Mouse (Mus musculus) limb, embryonic 11.5 days (tissue): ENCODE data around the gene Sema4d. TPM values are rescaled to one million over a fixed set of nuclear protein-coding genes. Genes with fewer than 3 reads are reported as not detected.

Source experiments
- ATAC-seq: fragments of 200-750 bp; cut with Nextera tagmentation; 2 replicates; pipeline ENCODE4 v1.8.0; 2017; ENCODE audit warnings: low read depth; ENCODE audit not compliant: insufficient number of reproducible peaks, low FRiP score, low TSS enrichment
- DNase-seq: peaks from one replicate; pipeline ENCODE4 v3.0.0-alpha.2; 2015; ENCODE audit warnings: low spot score
- H3K27ac ChIP-seq: fragments of 300-500 bp; sonication (generic); replicated peaks from 2 replicates; pipeline ENCODE4 v1.5.1; 2014; ENCODE audit warnings: low read depth, mild to moderate bottlenecking, low read length
- H3K27me3 ChIP-seq: fragments of 300-500 bp; sonication (generic); 2 replicates; pipeline ENCODE4 v1.6.1; 2014; ENCODE audit warnings: mild to moderate bottlenecking, low read length, mixed read lengths; ENCODE audit not compliant: control insufficient read depth, insufficient read depth
- H3K36me3 ChIP-seq: fragments of 300-500 bp; sonication (generic); 2 replicates; pipeline ENCODE4 v1.6.1; 2014; ENCODE audit warnings: mild to moderate bottlenecking, low read length, moderate library complexity, mixed read lengths; ENCODE audit not compliant: control insufficient read depth, insufficient read depth
- H3K4me1 ChIP-seq: fragments of 300-500 bp; sonication (generic); 2 replicates; pipeline ENCODE4 v1.6.1; 2014; ENCODE audit warnings: low read length, mixed read lengths; ENCODE audit not compliant: control insufficient read depth, insufficient read depth
- H3K4me2 ChIP-seq: fragments of 300-500 bp; sonication (generic); 2 replicates; pipeline ENCODE4 v1.6.1; 2014; ENCODE audit warnings: low read depth, mild to moderate bottlenecking, moderate library complexity; ENCODE audit not compliant: severe bottlenecking
- H3K4me3 ChIP-seq: fragments of 300-500 bp; sonication (generic); 2 replicates; pipeline ENCODE4 v1.5.1; 2014; ENCODE audit warnings: low read depth, low read length
- H3K9ac ChIP-seq: fragments of 300-500 bp; sonication (generic); 2 replicates; pipeline ENCODE4 v1.6.1; 2014; ENCODE audit warnings: mild to moderate bottlenecking, low read length
- H3K9me3 ChIP-seq: fragments of 300-500 bp; sonication (generic); 2 replicates; pipeline ENCODE4 v1.6.1; 2016; ENCODE audit warnings: low read length; ENCODE audit not compliant: control insufficient read depth
- WGBS: fragments of 180-500 bp; shearing (Covaris S2); extraction: QIAGEN DNeasy Blood & Tissue Kit; methylation state at CpG from one replicate; pipeline ENCODE4 v1.1.7; 2014; 5-methylcytosine and 5-hydroxymethylcytosine counted together
- polyA plus RNA-seq: library from polyadenylated mRNA; unstranded; fragments of >200 nt; fragmentation: Nextera tagmentation; extraction: Ambion mirVana; gene quantifications from 2 replicates; pipeline ENCODE4 v1.2.1, GENCODE M21; 2014

Sema4d gene
- polyA plus RNA-seq, 1 experiment from 2014 or later: 5.3 TPM

DNA sequence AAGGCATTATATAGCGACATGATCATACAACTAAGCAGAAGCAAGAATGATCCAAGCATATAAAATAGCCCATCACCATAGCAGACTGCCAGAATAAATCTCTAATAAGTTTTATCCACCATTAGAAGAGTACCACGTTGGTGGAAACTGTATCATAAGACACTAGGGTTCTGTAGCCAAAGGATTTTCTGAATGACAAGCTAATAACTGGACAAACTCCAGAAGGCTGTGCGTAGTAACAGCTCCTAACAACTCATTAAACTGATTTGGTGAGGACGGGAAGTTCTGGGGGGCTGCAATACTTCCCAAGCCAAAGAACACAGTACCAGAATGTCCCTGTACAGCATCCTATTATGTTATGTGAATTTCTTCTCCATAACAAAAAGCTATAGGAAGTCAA, 26.8 kb downstream of the Sema4d start:
- Histone ChIP-seq H3K9me3 (no peaks in the 10 kb centered on the region), H3K36me3 (no peaks in the 10 kb centered on the region), H3K4me1 (no peaks in the 10 kb centered on the region), H3K4me3 (no peak overlapping the region), H3K4me2 (no peak overlapping the region), H3K27ac (no peak overlapping the region), H3K27me3 (no peaks in the 10 kb centered on the region), H3K9ac (no peak overlapping the region)
- WGBS: 76% methylated on average over 4 of the region's 4 CpGs
- no peak for ATAC-seq
- DNase-seq: no peak

DNA sequence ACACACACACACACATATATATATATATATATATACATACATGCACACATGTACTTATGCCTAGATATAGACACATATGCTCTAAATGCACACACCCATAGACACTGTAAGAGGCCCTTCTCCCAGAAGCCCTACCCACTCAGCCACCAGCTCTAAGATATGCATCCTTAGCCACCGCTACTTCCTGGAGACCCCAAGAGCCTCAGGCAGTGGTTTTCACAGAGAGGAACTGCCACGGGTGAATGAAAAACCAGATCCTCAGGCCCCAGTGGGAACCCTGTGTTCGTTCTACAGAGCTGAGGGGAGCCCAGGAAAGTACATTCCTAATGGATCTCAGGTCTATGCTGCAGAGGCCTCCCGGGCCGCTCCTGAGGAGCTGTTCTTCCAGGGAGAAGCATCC, 28.2 kb downstream of the Sema4d start:
- no peaks in the 10 kb centered on the region for H3K9me3 ChIP-seq
- H3K4me2 ChIP-seq: no peak overlapping the region
- no peaks in the 10 kb centered on the region for H3K27me3 ChIP-seq
- no peak for DNase-seq
- 0 out of 2 replicates have a peak, but pooled peaks cover 2% of the 10 kb centered on the region for H3K4me1 ChIP-seq
- WGBS: 76% methylated on average over 5 of the region's 5 CpGs
- H3K4me3 ChIP-seq: no peak overlapping the region
- no peaks in the 10 kb centered on the region for H3K36me3 ChIP-seq
- no peak overlapping the region for H3K9ac ChIP-seq
- H3K27ac ChIP-seq: no peak overlapping the region
- no peak for ATAC-seq

DNA sequence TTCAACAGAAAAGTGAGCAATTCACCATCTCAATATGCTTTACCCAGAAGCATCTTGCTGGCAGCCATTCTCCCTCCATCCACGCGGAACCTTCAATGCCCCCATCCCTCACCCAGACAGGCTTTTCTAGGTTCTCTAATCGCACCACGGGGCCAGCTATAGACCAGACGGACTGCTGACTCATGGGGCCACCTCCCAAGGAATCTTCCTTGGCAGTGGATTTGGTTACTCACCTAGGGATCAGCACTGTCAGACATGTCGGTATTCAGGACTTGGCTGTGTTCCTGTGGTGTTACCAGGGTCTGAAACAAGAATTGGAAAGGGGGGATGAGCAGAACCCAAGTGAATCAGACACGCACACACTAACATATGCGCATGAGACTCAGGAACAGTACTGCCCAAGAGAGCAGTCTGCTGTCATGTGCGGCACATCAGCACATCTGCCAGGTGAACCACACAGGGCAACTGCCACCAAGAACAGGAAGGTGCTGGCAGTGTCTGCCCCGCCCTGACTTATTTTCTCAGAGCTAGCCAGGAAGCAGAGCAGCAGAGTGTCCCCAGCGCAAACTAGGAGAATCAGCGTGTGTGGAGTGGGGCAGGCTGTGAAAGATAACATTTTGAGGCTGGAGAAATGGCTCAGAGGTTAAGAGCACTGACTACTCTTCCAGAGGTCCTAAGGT, 30.4 kb downstream of the Sema4d start:
- 87% methylated on average over 12 of the region's 12 CpGs for WGBS
- Histone ChIP-seq H3K4me1 (peaks cover 6% of the 10 kb centered on the region; the same call in 1 of the 2 replicates), H3K27me3 (no peaks in the 10 kb centered on the region), H3K4me3 (no peak overlapping the region), H3K9ac (no peak overlapping the region), H3K36me3 (no peaks in the 10 kb centered on the region), H3K9me3 (no peaks in the 10 kb centered on the region), H3K4me2 (no peak overlapping the region), H3K27ac (no peak overlapping the region)
- ATAC-seq: no peak
- DNase-seq: no peak

DNA sequence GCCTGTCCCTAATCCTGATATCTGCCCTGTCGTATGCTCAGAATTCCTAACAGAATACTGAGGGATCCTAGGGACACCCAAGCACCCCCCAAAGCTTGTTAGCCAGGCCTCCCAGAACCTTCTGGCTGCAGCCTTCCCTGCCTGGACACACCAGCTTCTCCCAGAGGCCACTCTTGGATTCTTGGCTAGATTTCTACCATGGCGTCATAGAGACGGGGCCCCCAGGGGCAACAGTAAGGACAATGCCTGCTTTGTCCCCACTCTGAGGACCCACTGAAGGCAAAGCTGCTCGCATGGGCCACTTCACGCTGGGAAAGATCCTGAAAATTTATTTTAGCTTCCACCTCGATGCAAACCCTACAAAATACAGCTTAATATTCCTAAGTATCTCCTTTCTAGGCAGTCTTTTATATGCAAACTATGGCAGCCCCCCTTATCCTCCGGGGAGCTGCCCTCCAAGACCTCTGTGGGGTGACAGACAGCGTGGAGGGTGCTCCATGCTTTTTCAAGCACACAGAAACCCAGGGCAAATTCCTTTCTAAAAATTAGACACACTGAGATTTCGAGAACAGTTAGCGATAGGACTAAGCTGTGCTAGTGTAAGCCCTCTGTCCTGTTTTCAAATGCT, 32.2 kb downstream of the Sema4d start:
- ATAC-seq (no peak), DNase-seq (no peak)
- no peak overlapping the region for H3K9ac ChIP-seq
- no peak overlapping the region for H3K4me2 ChIP-seq
- H3K4me1 ChIP-seq: peaks cover 12% of the 10 kb centered on the region
- H3K27me3 ChIP-seq: no peaks in the 10 kb centered on the region
- no peaks in the 10 kb centered on the region for H3K9me3 ChIP-seq
- no peaks in the 10 kb centered on the region for H3K36me3 ChIP-seq
- 82% methylated on average over 10 of the region's 10 CpGs for WGBS
- H3K27ac ChIP-seq: no peak overlapping the region
- H3K4me3 ChIP-seq: no peak overlapping the region

DNA sequence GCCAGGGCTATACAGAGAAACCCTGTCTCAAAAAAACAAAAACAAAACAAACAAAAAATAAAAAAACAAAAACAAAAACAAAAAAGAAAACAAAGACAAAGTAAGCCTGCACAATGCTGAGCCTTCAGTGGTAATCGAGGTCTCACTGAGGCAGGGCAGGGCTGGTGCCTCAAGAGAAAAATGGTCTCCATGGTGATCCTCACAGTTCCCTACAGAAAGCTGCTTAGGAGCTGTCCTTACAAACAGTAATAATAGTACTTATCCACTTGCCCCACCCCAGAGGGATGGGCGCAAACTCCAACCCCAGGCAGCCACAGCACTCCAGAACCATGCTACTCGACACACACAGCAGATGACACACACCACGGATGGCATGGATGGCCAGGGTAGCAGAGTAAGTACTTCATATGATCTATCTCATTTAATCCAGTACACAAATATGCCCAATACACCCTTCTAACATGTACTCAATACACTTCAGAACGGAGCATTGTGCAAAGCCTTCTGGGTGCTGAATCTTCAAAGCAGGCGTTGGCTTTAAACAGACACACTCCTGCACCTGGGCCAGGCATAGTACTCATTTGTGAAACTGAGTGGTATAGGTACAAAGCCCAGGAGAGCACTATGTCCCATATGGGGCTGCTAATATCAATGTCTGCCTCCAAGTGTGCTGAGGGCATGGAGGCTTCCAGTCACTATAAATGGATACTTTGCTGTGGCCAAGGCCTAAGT, 34.1 kb downstream of the Sema4d start:
- ATAC-seq (no peak), DNase-seq (no peak)
- Histone ChIP-seq H3K4me1 (peaks cover 20% of the 10 kb centered on the region), H3K9me3 (no peaks in the 10 kb centered on the region), H3K4me3 (no peak overlapping the region), H3K4me2 (no peak overlapping the region), H3K27me3 (no peaks in the 10 kb centered on the region), H3K36me3 (no peaks in the 10 kb centered on the region), H3K9ac (no peak overlapping the region), H3K27ac (no peak overlapping the region)
- 91% methylated on average over 6 of the region's 6 CpGs for WGBS

DNA sequence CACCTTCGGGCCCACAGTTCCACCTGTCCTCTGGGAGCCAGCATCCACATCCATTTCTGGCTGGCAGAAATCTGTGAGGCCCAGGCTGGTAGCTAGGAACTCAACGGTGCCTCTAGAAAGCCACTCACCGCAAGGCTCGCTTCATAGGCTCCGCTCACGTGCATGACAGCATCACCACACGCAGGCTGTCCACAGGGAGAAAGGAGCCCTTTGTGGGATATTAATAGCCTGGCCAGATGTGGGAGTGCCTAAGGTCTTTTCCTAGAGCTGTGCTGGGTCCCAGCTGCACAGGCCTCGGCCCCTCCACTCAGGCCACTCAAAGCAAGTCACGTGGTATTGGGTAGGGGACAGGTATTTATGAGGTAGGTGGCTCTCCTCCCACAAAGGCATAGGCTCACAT, 35.1 kb downstream of the Sema4d start:
- H3K4me1 ChIP-seq: peaks cover 26% of the 10 kb centered on the region
- H3K27ac ChIP-seq: no peak overlapping the region
- H3K9ac ChIP-seq: no peak overlapping the region
- ATAC-seq: 0 out of 2 replicates have a peak, but pooled peaks have one; percentile 33
- 69% methylated on average over 9 of the region's 9 CpGs for WGBS
- H3K9me3 ChIP-seq: no peaks in the 10 kb centered on the region
- no peaks in the 10 kb centered on the region for H3K27me3 ChIP-seq
- H3K4me2 ChIP-seq: no peak overlapping the region
- no peak for DNase-seq
- no peaks in the 10 kb centered on the region for H3K36me3 ChIP-seq
- no peak overlapping the region for H3K4me3 ChIP-seq

DNA sequence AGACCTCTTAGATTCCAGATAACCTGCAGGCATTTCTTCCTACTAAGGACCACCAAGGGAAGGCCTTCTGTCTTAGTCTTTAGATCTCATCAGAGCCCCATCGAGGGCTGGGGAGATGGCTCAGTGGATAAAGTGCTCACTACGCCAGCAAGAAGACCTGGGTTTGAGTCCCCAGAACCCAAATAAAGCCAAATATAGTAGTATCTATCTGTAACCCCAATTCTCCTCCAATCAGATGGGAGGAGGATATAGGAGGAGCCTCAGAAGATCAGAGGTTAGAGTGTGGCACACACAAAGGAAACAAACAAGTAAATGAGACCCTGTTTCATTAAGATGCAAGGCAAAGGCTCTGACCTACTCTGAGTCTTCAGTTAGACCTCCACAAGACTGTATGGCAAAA, 36.4 kb downstream of the Sema4d start:
- H3K4me1 ChIP-seq: peaks cover 33% of the 10 kb centered on the region
- no peak for DNase-seq
- no peaks in the 10 kb centered on the region for H3K36me3 ChIP-seq
- no peak overlapping the region for H3K9ac ChIP-seq
- H3K4me3 ChIP-seq: no peak overlapping the region
- no peaks in the 10 kb centered on the region for H3K9me3 ChIP-seq
- H3K4me2 ChIP-seq: no peak overlapping the region
- 52% methylated on average over 2 of the region's 2 CpGs for WGBS
- no peaks in the 10 kb centered on the region for H3K27me3 ChIP-seq
- H3K27ac ChIP-seq: no peak overlapping the region
- no peak for ATAC-seq

DNA sequence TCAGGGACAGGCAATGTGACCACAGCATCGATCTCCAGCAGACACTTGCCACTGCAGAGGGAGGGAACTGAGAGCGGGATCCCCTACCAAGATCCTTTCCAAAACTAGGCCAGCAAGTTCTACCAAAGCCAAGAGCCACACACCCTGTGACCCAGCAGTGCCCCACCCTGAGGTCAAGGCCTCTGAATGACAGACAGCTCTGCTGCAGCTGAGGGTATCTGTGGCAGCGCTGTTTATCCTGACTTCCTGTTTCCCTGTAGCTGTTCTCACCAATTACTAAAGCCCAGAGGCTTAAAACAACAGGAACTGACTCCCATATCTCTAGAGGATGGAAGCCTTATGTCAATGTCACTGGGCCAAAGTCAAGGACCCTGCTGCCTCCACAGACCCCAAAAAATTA, 37.0 kb downstream of the Sema4d start:
- Histone ChIP-seq H3K27me3 (no peaks in the 10 kb centered on the region), H3K4me1 (peaks cover 33% of the 10 kb centered on the region), H3K36me3 (no peaks in the 10 kb centered on the region), H3K9ac (no peak overlapping the region), H3K4me3 (no peak overlapping the region), H3K4me2 (no peak overlapping the region), H3K9me3 (no peaks in the 10 kb centered on the region), H3K27ac (no peak overlapping the region)
- ATAC-seq (no peak), DNase-seq (no peak)
- WGBS: 50% methylated on average over 3 of the region's 3 CpGs
